Mouse (Mus musculus) adrenal gland (tissue): ENCODE data around the gene Il12rb1.
"Not testable (repeated sequence)": the region's sequence is repeated elsewhere in the genome, so short reads cannot be mapped to it uniquely, and the experiment has no call there.

Experiments
- intact Hi-C: fragments of 180-260 bp; cut with DNase I; formaldehyde crosslinking; loops from one replicate; pipeline ENCODE4 v1.15.1; 2025

The Il12rb1 gene

DNA sequence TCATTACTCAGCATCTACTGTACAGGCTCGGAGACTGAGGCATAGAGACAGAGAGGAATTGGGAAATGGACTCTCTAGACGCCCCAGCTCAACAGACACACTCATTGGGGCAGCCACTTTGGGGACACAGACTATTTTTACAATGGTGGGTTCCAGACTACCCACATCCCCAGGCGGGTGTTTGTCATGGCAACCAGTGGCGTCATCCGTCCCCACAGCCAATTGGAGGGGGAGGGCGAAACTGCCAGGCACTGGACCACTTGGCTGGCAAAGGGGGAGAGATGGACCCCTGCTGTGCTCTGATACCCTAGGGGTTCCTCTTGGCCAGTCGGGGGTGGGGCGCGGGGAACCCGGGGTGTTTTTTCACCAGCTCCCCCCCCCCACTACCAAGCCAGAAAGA is 7.6 kb upstream of the Il12rb1 start:
- intact Hi-C loops = no loop called here

DNA sequence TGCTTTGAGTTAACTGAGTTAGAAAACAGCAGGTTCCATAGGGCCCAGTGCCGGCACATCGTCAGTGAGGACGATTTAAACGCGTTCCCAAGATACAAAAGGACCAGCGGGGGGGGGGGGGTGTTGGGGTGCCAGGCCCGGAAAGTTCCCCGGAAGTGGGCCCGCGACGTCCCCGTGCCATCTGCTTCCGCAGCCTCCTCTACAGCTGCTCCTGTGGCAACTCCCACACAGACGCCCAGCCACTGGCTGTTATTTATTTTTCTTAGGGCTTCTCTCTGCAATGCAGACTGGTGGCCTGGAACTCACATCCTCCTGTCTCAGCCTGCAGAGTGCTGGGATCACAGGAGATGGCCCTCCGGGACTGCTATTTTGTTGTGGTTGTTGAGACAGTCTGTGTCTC is 7.1 kb upstream of the Il12rb1 start:
- intact Hi-C loops = no loop called here

DNA sequence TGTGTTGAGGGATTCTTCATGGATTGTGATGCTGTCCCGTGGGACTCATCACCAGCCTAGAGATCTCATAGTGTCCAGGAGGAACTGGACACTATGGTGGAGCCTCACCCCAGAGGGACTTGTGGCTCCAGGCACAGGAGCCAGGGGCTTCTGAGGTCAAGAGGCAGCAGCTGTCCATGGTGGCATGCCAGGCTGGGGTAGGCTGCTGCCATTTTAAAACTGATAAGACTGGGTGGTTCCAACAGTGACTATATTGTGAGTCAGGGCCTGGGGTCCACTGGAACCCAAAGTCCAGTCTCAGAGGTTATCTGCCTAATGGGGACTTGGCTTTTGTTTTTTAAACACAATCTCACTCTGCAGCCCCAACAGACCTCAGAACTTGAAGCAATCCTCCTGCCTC is 6.4 kb upstream of the Il12rb1 start:
- intact Hi-C loops = no loop called here

DNA sequence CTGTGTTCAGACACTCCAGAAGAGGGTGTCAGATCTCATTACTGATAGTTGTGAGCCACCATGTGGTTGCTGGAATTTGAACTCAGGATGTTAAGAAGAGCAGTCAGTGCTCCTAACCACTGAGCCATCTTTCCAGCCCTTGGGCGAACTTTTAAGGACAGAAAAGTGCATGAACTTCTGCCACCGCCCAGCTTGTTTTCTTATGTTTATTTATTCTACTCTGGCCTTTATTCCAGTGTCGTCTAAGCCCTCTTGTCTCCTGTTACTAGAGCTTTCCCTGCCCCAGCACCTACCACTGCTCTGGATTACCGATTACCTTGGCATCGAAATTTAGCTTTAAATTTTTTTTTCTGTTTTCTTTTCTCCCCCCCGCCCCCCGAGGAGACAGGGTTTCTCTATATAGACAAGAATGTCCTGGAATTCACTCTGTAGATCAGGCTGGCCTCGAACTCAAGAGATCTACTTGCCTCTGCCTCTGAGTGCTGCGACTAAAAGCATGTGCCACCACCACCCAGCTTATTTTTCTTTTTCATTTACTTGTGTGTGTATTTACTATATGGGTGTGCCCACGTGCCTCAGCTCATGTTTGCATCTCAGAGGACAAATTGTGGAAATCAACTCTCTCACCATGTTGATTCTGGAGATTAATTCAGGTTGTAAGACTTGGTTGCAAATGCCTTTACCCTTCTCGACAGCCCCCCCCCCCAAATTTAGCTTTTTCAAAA is 5.3 kb upstream of the Il12rb1 start:
- intact Hi-C loops = no loop called here

DNA sequence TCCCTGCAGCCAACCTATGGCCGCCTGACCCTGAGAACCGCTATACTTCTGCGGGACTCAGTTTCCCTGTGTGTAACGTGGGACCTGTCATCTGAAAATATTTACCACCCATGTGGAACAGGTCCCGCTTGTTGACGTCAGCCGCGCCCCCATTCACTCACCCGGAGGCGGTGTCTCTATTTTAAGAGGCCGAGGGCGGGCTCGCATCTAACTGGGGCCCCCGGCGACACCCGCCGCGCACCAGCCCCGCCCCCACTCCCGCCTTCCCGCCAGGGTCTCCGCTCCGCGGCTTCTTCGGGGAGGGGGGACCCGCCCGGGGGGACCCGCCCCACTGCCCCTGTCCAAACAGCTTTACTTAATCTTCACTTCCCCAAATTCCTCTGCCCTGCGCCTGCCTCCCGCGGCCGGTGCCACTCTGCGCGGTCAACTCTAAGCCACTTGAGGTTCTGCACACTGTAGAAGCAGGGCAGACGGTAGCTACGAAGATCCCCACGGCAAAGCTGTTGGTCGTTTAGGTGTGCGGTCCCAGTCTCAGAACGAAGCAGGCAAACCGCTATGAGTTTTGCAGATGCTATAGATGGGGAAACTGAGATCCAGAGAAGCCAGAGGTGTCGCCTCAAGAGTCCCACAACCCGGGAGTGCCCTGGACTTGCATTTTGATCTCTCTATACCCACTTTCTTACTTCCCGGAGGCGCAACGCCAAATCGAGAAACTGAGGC is 4.3 kb upstream of the Il12rb1 start:
- intact Hi-C loops = no loop called here

DNA sequence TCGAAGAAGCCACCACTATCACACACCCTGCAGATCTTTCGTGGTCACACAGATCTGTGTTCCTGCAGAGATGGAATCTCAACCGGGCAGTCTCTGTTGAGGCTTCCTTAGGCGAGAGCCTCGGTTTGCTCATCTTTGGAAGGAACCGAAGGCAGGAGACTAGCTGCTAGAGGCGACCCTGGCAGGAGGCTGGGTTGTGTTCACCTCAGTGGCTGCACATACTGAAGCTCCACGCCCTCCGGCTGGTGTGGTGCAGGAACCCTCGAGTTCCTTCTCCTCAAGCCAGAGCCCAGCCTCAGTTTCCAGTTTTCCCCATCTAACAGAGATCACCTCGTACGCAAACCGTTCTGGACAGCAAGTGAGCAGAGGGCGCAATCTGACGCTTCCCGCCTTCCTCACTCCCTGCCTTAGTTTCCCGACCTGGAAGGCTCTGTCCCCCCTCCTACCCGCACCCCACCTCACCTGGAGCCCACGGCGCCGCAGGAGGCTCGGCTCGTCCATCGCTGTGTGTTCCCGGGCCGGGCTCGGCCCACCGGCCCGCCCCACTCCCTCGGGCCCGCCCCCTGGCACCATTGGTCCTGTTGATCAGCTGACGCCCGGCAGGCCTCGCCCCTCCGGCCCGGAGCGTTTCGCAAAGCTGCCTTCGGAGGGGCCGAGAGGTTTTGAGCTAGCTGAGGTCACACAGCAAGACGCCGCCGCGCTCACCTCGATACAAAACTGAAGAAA is 3.6 kb upstream of the Il12rb1 start, which contains the start of gene Mast3:
Mast3 (minus strand) TSS at position 574 of the 726 bp plus-strand sequence.
- intact Hi-C loops = no loop called here

DNA sequence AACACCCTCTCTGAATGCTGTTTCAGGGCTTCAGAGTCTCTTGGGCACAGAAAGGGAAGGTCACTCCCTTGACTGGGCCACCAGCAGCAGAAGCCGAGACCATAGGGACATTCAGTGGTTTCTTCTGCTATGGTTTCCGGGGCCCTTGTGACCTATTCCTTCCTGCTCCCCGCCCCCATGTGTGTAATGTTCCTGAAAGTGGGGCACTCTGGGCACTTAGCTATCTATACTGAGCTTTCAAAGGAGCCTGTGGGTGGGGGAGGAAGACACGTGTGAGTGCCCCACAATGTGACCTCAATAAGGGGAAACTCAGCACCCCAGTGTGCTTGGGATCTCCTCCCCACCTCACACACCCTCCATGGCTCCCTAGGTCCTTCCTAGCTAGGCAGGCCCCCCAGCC is 1.7 kb upstream of the Il12rb1 start:
- intact Hi-C loops = no loop called here

DNA sequence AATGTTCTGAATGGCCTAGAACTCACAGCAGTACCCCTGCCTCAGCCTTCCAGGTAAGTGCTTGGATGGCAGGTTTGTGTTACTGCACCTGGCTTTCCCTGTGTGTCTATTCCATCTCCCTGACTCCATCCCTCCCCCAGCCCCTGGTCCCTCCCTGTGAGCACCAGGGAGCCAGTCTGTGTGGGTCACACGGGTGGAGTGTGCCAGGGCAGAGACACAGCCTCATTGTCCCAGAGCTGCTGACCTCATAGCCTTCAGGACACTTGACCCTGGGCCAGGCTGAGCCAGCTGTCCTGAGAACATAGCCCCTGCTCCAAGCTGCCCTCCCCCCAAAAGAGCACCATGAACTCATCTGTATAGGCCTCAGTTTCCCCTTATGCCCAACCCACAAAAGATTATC is 945 bp upstream of the Il12rb1 start:
- intact Hi-C loops = no loop called here

DNA sequence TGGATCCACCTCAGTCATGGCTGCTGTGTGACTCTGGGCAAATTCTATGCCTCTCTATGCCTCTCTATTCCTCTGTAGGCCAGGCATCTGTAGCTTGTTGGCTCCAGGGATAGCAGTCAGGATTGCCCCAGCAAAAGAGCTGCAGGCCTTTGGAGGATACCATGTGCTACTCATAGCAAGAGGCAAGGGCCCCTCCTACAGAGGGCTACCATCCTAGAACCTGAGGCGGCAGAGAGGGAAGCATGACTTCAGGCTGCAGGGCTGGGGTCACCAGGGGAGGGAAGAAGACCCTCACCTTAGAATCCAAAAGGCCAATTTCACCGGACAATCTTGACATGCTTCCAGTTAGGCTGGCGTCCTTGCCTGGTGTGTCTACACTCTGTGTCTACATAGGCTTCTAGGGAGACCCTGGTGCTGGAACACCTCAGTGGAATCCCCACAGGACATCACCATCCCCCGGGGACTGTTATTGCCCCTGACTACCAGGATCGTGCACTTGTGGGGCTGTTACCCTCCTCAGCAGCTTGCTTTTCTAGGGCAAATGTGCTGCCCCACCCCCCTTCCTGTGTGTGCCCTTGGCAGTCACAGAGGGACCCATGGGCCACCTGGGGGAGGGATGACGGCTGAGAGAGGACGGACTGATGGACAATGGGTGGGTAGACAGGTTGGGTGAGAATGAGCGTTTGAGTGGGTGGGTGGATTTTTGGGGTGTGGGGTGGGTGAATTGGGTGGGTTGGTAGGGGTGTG is 879 bp downstream of the Il12rb1 start:
- intact Hi-C loops = no loop called here

DNA sequence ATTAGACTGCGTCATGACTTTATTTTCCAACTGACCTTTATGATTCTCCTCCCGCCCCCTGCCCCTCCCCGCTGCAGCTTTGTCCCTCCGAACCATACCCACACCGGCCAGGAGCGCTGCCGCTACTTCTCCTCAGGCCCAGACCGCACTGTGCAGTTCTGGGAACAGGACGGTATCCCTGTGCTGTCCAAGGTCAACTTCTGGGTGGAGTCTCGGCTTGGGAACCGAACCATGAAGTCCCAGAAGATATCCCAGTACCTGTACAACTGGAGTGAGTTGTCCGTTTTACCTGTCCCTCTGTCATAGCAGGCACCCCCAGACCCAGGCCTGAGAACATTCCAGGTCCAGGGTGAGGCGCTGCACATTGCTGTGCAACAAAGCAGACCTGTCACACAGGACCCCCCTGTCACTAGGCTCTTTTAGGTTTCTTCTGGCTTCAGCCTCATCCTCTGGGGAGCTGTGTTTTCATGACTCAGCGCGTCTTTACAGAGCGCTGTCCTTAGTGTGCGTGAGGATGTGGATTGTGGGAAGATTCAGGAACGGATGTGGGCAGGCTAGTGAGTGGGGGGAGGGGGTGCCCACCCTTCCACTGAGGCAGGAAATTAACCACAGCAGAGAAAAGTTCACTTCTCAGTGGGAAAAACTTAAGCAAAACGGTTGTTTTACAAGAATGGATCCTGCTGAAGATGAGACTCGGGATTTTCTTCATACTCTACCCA is 2.9 kb downstream of the Il12rb1 start:
- intact Hi-C loops = no loop called here

DNA sequence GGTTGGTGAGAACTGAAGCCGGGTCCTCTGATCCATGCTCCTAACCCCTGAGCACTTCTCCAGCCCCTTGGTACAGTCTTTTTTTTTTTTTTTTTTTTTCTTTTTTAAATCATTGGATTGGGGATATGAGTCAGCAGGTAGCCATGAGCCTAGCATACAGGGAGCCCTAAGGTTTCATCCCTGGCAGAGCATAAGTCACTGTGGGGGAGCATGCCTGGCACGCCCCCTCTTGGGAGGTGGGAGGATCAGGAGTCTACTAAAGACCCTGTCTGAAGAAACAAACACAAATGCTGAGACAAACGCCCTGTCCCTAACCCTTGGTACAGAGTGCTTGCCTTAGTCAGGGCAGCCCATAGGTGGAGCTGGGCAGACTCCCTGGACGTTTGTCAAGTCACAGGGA is 3.8 kb downstream of the Il12rb1 start:
- intact Hi-C loops = no loop called here

DNA sequence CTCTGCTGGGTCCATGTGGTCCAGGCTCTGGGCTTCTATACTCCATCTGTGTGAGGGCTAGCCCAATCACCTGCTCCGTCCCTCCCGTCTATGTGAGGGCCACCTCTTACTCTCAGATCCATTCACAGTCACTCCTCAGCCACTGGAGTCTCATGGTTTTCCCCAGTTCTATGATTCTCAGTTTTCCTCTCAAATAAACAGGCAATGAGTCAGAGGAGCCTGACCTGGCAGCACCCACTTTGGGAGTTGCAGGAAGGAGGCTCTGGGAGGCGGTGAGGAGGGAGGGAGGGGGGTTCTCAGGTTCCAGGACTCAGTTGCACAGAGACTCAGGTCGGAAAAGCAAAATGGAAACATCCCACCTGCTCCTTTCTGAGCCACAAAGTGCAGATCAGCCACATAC is 4.6 kb downstream of the Il12rb1 start:
- intact Hi-C loops = no loop called here

DNA sequence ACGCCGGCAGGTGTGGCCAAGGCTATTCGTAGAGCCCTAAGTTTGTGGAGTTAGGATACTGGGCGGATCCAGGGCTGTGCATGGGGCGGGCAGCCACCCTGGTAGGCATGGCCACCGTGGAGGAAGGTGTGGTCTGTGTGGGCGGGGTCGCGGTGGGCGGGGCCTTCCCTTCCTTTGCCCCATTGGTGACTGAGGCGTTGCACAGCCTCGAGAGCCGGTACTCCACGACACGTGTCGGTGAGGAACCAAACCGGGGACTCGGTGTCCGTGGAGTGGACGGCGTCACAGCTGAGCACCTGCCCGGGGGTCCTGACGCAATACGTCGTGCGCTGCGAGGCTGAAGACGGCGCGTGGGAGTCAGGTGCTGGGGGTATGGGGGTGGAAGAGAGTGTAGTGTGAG is 8.4 kb downstream of the Il12rb1 start:
- intact Hi-C loops = no loop called here

DNA sequence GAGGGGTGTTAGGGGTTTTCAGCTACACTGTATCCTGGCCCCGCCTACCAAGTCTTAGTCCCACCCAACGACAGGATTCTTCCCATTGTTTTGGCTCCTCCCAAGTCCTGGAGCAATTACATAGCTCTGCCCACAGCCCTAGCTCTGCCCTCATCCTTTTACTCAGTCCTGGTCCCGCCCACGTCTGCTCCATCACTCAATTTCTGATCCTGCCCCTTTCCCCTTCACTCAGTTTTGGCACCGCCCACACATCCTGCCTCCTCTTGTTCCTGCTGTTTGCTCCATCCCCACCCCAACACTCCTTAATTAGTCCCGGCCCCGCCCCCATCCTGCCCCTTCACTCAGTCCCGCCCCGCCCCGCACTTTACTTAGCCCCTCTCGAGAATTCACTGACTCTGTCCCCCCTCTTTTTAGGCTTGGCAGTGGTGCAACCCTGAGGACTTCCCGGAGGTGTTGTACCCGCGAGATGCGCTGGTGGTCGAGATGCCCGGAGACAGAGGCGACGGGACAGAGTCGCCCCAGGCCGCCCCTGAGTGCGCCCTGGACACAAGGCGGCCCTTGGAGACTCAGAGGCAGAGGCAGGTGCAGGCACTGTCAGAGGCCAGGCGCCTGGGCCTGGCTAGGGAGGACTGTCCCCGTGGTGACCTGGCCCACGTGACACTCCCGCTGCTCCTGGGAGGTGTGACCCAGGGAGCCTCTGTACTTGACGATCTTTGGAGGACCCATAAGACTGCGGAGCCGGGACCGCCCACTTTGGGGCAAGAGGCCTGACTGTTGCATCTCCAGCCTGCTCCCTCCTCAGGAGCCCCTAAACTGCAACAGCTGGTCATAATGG is 12.1 kb downstream of the Il12rb1 start:
- intact Hi-C loops = loop anchor here (2.0 kb wide), 1 partner anchor 20 kb away; no protein-coding TSS in a partner anchor

DNA sequence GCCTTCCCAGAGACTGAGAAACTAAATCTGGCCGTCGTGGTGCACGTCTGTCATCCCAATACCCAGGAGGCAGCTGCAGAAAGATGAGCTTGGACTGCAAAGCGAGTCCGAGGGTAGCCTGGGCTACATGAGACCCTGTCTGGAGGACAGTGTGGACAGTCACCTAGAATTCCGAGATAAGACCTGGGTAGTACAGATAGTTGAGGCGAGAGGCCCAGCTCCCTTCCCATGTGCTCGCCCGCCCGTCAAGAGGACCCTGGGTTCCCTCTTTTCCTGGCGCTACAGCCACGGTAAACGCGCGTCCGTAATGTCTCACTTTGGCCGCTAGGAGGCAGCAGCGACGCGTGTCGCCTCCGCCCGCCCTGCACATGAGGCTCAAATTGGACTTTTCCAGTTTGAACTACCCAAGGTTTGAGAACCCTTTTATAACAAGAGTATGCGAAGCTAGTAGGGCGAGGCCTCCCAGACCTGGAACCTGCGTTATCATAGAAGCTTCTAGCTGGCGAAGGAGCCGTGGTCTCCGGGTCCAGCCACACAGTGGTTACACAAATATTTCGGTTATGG is 13.2 kb downstream of the Il12rb1 start:
- intact Hi-C loops = loop anchor here (2.0 kb wide), 1 partner anchor 19 kb away; no protein-coding TSS in a partner anchor

DNA sequence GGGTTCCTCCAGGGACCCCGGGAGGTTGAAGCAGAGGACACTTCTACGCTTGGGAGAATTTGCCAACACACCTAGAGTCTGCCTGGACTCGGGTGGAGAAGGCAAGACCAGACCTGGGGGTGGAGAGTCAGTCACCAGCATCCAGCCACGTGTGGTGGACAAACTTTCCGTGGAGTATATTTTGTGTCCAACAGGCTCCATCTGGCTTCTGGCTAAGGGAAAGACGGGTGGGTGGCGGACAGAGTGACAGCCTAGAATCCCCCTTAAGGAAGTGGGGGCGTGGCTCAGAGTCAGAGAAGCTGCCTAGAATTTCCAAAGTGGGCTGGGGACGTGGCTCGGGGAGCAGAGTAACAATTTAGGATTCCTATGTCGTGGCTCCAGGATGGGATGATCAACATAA is 13.7 kb downstream of the Il12rb1 start:
- intact Hi-C loops = loop anchor here (2.0 kb wide), 1 partner anchor 19 kb away; no protein-coding TSS in a partner anchor

DNA sequence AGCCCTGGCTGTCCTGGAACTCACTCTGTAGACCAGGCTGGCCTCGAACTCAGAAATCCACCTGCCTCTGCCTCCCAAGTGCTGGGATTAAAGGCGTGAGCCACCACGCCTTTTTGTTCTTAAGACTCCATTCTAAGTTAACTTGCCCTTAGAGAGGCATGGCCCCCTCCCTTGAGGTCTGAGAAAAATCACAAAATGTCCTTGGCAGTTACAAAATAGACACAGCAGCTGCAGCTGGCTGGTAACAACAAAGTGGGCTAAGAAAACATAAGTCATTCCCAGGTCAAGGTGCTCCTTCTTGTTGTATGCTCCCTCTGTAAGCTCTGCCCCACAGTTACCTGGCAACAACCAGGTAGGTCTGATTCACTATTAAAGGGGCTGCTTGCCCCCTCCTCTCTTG is 14.3 kb downstream of the Il12rb1 start:
- intact Hi-C loops = not testable (repeated sequence)

DNA sequence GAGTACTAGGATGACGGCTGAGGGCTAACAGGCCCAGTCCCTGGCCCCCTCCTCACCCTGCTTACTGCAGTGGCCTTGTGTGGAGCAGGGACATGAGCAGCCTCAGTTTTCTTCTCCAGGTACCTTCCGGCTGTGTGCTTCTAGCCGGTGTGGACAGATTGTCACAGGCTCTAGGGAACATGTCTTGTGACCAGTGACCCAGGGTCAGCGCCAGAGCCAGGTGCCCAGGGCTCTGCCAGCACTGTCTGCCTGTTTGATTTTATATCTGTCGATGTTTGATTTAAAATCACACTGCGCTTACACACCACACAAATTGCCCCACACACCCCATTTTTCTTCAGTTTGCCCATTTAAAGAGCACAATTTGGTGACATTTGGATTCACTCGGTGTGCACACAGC is 15.6 kb downstream of the Il12rb1 start:
- intact Hi-C loops = no loop called here

DNA sequence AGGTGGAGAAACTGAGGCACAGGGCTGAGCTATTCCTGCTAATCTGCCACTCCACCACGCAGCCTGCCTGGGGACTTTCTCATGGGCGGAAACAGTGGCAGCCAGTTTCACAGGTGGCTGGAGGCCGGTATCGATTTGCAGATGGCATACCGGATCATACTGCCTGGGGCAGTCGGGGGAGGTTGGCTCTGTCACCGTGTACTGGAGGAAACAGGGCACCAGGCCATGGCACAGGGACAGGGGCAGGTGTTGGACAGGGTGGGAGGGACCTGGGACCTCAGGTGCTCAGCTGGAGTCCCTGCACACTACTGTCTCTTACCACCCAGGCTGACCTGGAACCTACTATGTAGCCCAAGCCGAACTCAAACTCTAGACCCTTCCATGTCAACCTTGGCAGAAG is 17.6 kb downstream of the Il12rb1 start:
- intact Hi-C loops = no loop called here

DNA sequence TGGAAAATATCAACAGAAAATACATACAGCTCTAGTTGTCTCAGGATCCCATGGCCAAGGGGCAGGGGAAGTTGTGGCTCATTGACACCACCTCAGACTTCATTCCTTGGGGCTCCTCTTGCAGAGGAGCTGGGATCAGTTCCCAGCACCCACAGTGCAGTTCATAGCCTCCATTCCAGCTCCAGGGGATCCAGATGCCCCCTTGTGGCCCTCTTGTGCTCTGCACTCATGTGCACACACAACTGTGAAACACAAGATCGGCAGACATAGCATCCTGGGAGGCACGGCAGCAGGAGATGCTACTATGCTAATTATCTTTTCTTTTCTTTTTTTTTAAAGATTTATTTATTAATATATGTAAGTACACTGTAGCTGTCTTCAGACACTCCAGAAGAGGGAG is 18.8 kb downstream of the Il12rb1 start:
- intact Hi-C loops = no loop called here
